Mouse (Mus musculus): ENCODE data around the gene Dusp16.

Dusp16 gene

DNA sequence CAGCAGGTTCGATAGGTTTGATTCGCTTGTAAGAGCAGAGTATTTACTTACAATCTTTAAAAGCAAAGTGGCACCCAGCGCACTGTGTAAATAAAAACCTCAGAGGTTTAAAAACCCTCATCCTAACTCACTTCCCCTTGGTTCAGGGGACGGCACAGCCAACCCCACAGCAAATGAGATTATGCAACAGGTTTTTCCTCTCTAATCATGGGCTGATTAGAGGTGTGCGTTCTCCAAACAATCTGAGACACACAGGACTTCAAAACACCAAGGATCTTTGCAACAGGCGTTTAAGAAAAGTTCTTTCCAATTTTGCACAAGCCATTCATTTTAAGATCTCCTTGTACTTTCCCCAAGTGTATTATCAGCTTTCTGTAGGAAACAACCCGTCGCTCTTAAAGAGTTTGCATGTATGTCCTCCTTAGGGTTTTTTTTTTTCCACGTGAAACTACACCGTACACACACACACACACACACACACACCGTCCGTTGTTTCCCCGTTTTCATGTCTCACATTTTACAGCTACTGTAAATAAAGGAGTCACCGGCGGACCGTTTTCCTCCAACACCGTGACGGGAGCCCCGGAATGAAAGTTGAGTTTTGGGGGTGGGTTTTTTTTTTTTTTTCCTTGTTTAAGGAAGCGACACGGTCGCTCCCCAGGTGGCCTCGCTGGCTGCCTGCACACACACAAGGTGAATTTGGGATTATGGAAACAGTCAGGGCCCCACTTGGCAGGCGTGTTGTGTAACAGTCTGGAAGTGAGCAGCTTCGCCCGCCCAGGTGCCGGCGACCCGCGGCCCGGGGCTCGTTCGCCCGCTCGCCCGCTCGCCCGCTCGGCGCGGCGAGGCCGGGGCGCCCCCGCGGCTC is 940 bp downstream of the Dusp16 start:
- peak; percentile 22 for DNase-seq (ENCODE audit: low spot score)

DNA sequence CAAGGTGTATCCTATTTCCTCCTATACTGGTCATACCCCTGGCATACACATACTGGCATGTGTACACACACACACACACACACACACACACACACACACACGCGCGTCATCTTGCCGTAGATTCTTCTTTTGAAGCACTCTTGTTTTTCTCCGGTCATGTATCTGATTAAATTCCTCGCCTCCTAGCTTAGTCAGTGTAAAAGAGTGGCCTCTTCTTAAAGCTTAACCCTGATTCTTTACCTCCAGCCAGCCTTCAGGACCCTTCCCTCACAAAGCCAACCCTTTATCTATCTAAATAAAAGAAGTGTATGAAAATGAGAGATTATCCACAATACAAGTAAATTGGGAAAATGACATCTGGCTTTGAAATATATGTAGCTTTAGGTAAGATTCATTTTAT is 3.3 kb downstream of the Dusp16 start:
- DNase-seq (ENCODE audit: low spot score), result no peak

DNA sequence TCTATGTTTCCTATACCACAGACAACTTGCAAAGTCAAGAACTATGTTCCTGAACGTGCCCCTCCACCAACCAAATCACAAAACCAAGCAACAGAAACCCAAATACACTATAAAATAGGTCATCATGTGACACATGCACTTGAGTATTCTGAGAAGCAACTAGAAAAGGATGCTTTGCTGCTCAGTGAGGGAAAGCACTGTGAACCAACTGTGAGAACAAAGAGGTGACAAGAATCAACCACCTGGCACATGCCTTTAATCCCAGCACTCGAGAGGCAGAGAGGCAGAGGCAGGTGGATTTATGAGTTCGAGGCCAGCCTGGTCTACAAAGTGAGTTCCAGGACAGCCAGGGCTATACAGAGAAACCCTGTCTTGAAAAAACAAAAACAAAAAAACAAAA is 6.0 kb downstream of the Dusp16 start:
- DNase-seq (ENCODE audit: low spot score), result no peak

DNA sequence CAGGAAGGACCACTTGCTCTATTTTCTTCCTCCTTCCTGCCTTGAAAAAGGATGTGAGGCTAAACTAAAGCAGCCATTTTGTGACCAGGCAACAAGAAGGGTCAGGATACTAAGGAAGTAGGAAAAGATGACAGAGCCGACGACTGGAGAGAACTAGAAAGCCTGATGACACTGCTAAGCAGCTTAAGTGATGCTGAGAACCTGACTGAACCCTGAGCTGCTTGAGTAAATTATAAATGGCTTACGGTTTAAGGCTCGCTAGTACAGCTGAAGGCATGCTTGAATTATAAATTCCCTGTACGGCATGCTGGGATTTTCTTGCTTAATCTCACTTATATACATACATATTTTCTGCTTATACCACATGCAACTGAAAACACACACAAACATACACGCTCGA is 9.5 kb downstream of the Dusp16 start:
- DNase-seq (ENCODE audit: low spot score), result no peak

DNA sequence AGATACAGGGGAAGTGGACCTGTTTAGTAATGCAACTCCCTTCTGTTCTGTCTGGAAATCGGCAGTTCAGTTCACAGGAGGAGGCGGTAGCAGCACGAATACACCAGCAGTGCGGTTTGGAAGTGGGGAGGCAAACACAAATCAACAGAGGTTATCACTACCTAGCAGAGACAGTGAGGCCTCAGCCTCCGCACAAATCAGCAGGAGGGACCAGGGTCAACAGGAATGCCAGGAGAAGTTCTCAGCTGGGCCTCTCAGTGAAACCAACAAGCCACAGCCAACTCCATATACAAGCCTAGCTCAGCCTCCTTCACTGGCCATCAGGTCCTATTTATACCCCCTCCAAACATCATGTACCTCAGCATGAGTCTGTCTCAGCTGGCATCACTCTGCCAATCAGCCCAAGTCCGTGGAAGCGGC is 10.9 kb downstream of the Dusp16 start:
- DNase-seq (ENCODE audit: low spot score), result no peak

DNA sequence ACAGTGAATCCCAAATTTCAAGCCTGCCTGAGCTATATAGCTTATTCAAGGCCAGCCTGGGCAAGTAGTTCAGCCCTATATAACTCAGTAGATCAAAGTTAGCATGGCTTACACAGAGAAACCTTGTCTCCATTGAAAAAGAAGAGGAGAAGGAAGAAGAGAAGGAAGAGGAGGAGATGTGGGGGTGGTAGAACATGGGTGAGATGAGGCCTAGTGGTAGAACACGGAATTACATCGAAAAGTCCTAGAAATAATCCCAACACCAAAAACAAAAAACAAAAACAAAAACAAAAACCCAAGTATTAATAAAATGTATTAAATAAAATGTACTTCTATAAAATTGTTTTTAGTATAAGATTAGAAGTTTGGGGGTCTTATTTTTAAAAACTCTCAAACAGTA is 12.4 kb downstream of the Dusp16 start:
- DNase-seq (ENCODE audit: low spot score), result no peak

DNA sequence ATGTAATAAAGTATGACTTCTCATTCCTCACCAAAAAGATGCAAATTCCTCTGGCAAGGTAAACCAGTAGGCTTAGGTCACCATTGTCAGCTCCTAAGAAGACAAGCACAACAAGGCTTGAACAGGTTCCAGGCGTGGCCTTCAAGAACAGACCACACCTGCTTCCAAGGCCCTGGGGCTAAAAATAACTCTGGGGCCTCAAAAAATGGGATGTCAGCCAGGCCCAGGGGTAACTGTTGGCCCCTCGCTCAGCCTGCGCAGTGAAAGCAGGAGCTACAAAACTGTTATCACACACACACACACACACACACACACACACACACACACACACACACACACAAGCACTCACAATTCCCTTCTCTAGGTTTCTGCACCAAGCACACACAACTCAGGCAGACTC is 18.5 kb downstream of the Dusp16 start:
- no peak for DNase-seq (ENCODE audit: low spot score)

DNA sequence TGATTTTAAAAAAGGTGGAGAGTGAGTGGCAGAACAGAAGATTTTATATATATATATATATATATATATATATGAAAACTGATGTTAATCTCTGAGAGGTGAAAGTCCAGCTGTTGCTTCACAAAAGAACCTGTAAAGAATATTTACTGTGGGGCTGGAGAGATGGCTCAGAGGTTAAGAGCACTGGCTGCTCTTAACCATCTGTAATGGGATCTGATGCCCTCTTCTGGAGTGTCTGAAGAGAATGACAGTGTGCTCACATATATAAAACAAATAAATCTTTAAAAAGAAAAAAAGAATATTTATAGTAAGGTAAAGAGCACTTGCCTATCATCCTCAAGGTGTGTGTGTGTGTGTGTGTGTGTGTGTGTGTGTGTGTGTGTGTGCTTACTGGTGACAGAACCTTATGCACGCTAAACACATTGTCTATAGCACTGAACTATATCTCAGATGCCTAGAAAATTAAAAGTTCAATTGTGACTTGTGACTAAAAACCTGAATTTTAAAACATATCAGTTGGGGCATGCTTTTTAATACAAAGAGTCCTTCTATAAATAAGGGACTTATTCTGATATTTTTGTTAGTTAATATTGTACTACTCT is 19.0 kb downstream of the Dusp16 start:
- no peak for DNase-seq (ENCODE audit: low spot score)

DNA sequence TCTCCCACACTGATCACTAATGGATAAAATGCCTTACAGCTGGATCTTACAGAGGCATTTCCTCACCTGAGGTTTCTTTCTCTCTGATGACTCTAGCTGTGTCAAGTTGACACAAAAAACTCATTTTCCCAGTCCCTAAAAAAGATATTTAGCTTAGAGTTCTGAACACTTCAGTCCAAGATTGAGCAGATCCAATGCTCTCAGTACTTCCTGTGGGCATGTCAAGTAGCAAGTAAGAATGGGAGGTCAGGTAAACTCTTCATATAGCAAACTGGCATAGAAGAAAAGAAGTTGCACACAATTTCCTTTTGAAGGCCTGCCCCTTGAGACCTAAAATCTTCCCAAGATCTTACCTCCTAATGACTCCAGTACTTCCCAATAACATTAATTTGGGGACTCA is 22.1 kb downstream of the Dusp16 start:
- DNase-seq (ENCODE audit: low spot score), result no peak

DNA sequence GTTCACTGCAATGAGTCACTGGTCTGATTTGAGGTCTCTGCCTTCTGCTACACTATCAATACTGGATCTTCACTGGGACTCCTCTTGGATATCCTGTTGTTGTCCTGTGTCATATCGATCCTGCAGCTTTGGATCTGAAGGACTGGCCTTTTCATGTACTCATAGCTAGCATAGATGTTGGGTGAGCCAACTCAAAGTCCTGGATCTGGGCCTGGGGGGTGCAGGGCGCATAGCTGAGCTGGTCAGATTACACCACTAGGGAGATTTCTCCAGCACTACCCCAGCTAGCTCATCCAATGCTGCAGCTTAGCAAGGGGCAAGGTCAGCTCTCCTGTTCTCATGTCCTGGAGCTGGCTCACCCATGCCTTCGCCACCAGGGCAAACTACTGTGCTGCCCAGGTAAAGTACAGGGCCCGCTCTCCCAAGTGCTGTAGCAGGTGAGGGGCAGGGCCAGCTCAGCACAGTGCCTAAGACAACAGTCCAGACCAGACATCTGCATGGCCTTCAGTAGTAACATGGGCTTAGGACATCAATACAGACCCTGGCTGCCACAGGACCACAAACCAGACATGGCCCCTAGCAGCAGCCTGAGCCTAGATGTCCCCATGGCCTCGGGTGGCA is 27.9 kb downstream of the Dusp16 start:
- DNase-seq (ENCODE audit: low spot score), result no peak

DNA sequence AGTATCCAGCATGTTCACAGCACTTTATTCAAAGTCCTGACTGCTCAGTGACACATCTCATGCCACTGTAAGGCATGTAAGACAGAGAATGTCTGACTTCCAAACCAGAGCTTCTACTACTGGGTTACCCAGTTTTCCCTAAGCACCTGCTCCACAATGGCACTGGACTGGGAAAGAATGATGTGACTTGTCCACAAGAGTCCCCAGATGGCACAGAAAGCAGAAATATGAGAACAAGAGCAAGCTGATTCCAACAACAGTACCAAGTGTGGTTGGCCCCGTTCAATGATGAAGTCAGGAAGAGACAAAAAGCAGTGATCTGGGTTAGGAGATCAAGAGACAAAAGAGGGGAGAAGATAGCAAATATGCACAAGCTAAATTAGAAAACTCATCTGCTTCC is 29.0 kb downstream of the Dusp16 start:
- no peak for DNase-seq (ENCODE audit: low spot score)

DNA sequence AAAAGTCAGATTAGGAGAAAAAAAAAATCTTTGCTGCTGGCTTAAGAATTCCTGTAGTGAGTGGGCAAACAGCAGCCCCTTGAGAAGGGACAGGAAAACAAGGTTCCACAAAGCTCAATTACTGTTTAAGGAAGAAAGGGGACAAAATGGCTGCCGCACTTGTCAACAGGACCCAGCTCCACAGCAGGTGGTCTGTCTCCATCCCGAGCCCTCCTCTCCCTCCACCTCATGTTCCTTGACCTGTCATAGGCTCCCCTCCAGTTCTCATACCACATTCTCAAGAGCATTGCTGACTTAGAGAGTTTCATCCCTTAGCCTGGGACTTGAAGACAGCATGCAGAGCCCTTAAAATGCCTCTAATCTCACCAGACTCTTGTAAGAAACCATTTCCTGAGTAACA is 30.6 kb downstream of the Dusp16 start:
- no peak for DNase-seq (ENCODE audit: low spot score)

DNA sequence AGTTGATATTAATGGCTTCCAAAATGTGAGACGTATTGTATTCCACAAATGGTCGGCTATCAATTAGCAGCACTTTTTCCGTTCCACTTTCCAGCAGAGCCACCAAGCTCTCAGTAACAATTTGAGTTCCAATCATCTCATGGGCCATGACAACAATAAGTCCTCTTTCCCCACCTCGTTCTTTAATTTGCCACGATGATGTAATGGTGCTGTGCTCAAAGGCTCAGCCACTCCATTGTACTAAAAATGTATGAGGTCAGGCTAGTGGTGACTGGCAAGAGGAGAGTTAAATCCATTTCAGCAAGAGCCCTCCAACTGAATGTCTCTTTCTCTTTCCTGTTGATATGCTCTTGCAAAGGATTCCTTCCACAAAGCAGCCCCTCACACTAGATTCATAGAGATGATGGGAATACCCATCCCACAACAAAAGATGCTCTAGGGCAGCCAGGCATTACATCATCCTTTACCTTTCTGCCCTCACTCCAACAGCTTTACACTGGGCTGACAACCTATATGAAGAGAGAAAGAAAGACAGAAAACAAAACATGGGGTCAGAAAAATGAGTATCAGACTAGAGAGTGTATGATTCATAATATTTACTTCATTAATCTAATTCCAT is 31.4 kb downstream of the Dusp16 start:
- peak; percentile 16 for DNase-seq (ENCODE audit: low spot score)

DNA sequence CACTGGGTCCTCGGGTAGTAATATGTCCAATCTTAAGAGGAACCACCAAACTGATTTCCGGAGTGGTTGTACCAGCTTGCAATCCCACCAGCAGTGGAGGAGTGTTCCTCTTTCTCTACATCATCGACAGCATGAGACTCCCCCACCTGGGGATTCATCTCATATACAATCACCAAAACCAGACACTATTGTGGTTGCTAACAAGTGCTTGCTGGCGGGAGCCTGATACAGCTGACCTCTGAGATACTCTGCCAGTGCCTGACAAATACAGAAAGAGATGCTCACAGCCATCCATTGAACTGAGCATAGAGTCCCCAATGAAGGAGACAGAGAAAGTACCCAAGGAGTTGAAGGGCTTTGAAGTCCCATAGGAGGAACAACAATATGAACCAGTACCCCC is 36.4 kb downstream of the Dusp16 start:
- DNase-seq (ENCODE audit: low spot score), result no peak

DNA sequence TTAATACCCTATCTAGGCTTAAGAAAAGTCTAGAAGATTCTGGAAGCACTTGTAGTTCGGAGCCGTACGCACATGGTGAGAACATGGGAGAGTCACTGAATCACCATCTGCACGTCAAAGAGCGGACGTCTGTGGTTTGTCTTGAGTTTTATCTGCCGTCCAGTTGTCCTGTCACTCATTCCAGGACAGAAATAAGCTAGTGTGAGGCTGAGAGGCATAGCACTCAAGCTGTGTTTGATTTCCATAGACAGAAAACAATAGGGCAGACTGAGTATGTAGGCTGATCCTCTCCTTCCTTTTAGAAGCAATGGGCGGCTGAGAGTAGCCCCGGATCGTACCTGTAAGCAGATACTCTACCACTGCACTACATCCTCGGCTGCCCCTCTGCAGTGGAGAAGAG is 38.6 kb downstream of the Dusp16 start:
- DNase-seq (ENCODE audit: low spot score), result no peak

DNA sequence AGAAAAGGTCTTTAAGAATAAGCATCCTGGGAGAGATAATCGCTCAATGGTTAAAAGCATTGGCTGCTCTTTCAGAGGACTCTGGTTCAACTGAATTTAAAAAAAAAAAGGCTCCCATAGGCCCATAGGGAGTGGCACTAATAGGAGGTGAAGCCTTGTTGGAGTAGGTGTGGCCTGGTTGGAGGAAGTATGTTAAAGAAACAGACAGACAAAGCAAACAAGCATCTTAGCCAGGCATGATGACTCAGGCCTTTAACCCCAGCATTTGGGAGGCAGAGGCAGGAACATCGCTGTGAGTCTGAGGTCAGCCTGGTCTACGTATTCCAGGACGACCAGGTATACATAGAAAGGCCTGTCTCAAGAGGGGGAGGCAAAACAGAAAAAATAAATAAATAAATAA is 39.0 kb downstream of the Dusp16 start:
- no peak for DNase-seq (ENCODE audit: low spot score)

DNA sequence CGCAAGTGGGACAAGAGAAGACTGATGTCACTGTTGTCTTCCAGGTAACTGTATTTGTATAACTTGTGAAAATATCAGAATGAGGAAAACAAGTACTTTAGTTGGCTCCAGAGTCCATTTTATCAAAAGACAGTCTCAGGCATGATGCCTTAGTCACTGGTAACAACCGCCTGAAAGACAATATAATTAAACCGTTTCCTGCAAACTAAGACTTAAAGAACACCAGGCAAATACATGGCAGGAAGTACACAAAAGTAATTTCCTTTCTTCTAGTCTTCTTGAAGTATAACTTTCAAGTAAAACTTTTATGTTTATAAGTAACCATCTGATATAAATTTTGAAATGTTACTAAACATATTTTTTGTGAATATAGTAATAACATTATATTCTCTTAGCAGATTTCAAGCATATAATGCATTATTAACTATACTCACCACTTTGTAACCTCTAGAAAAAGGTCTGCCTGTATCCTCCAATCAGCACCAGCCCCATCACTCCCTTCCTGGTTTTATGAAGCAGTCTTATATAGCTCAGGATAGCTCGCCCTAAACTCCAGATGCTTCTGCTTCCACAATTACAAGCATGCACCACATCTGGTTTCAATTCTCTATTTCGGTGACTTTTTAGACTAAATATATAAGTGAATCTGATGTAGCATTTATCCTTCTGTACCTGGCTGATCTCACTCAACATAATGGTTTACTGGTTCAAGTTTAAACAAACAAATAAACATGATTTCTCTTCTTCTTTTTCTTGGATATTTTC is 40.4 kb downstream of the Dusp16 start:
- DNase-seq (ENCODE audit: low spot score), result no peak

DNA sequence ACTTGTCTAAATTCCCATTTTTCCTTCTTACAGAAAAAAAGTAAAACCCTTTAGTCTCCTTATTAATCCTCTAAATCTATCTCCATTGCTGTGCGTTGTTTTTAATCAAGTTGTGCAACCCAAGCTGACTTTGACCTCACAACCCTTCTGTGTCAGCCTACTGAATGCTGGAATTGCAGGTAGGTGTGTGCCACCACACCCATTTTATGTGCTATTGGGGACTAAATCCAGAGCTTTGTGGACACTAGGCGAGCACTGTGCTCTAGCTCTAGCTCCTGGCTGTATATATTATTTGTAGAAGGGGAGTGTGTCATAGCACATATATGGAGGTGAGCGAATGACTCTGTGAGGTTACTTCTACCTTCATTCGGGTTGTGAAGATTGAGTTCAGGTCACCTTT is 41.3 kb downstream of the Dusp16 start:
- DNase-seq (ENCODE audit: low spot score), result no peak

DNA sequence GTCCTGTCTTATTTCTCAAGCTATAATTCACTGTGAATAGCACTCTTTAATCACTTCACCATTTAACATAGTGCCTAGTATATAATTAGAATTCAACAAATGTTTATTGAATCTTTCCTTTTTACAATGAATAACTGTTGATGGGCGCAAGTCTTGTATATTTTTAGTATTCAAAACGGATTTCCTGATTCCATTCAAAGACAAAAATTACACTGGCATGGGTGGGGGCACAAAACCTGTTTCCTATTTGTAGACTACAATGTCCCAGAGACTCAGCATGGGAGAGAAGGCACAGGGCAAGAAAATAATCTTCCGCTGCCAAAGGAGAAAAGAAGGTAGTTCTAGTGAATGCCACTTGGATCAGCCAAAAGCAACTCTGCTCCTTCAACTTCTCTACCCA is 44.3 kb downstream of the Dusp16 start:
- no peak for DNase-seq (ENCODE audit: low spot score)

DNA sequence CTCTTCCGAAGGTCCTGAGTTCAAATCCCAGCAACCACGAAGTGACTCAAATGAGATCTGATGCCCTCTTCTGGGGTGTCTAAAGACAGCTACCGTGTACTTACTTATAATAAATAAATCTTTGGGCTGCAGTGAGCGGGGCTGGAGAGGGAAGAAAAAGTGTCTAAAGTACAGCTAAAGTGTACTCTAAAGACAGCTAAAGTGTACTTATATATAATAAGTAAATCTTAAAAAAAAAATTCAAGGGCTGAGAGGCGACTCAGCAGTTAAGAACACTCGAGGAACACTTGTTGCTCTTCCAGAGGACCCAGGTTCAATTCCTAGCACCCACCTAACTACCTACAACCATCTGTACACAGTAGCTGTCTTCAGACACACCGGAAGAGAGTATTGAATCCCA is 46.5 kb downstream of the Dusp16 start:
- no peak for DNase-seq (ENCODE audit: low spot score)

DNA sequence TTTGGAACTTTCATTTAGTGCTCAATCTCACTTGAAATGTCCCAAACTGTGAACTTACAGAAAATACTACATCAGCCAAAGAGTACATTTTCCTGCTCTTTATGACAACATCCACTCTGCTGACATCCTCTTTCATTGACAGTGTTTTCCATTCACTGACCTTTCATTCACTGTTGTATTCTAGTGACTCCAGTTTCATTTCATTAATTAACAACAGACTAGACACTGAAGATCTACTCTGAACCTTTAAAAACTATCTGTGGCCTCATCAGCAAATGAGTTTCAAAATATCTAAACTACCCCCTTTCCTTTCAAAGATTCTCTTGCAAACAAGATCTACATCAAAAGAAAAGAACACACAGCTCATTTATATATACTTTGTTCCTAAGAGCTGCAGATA is 48.9 kb downstream of the Dusp16 start:
- no peak for DNase-seq (ENCODE audit: low spot score)

DNA sequence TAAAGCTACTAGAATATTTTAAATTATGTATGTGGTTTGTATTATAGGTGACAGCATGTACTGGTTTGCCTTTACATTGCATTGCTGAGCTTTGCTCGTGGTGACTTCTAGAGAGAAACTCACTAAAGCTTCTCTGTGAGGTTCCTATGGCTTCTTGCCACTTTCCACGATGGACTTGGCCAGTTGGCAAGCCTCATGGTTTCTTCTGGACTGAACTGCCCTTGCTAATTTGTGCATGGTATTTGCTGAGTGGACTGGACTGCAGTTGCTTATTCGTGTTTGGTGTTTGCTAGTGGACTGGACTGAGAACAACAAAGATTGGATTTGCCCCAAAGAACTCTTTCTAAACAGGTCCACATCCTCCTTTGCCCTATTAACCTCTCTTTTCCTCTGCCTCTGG is 55.6 kb downstream of the Dusp16 start:
- DNase-seq (ENCODE audit: low spot score), result no peak

Data from layer of hippocampus, adult 11-12 months (tissue).